Mouse (Mus musculus) ES-E14 (cell line): Measurements from ENCODE around the gene Ece2. TPM values are rescaled to one million over a fixed set of nuclear protein-coding genes. Genes with fewer than 3 reads are reported as not detected.
A peak's percentile ranks its signal among the peaks of the same experiment; 100 is the strongest.

ENCODE experiments used
- DNase-seq: peaks from one replicate; pipeline ENCODE4 v3.0.0-alpha.2; 2013; ENCODE audit warnings: low read depth, low spot score
- H3K27ac ChIP-seq: 2 replicates; pipeline ENCODE4 v1.5.1; 2012; ENCODE audit warnings: low read depth, mild to moderate bottlenecking, low read length, moderate library complexity, mixed read lengths; ENCODE audit not compliant: poor library complexity, insufficient read depth, severe bottlenecking
- H3K36me3 ChIP-seq: 2 replicates; pipeline ENCODE4 v1.6.1; 2012; ENCODE audit warnings: mild to moderate bottlenecking, low read length, moderate library complexity, mixed read lengths; ENCODE audit not compliant: control insufficient read depth, poor library complexity, insufficient read depth, severe bottlenecking
- H3K4me1 ChIP-seq, 2 experiments: fragments of 150-350 bp in 1 of 2; sonication (generic) in 1 of 2; 2 replicates each; pipeline ENCODE4 v1.6.1; 2012; ENCODE audit warnings: low read length in 2 of 2, mild to moderate bottlenecking in 1 of 2, mixed read lengths in 1 of 2; ENCODE audit not compliant: control insufficient read depth in 2 of 2, insufficient read depth in 2 of 2, poor library complexity in 1 of 2
- H3K4me3 ChIP-seq, 2 experiments: fragments of 150-350 bp in 1 of 2; sonication (generic) in 1 of 2; 2 replicates each; pipeline ENCODE4 v1.5.1; 2012; ENCODE audit warnings: low read length in 2 of 2, low read depth in 1 of 2, mild to moderate bottlenecking in 1 of 2, mixed read lengths in 1 of 2; ENCODE audit not compliant: insufficient read depth in 1 of 2, poor library complexity in 1 of 2, severe bottlenecking in 1 of 2
- H3K9ac ChIP-seq: 2 replicates; pipeline ENCODE4 v1.6.1; 2012; ENCODE audit warnings: low read depth, mild to moderate bottlenecking, low read length, mixed read lengths; ENCODE audit not compliant: poor library complexity, insufficient read depth, severe bottlenecking
- H3K9me3 ChIP-seq: fragments of 150-350 bp; sonication (generic); 2 replicates; pipeline ENCODE4 v1.6.1; 2012; ENCODE audit warnings: low read depth, mild to moderate bottlenecking, low read length; ENCODE audit not compliant: control insufficient read depth, insufficient read depth
- CHD2 ChIP-seq: IDR thresholded peaks from 2 replicates; pipeline ENCODE4 v1.6.1; 2014; ENCODE audit warnings: mild to moderate bottlenecking, low read depth, low read length, inconsistent platforms
- HCFC1 ChIP-seq: IDR thresholded peaks from 2 replicates; pipeline ENCODE4 v1.6.1; 2012; ENCODE audit warnings: low read length, inconsistent platforms, borderline replicate concordance; ENCODE audit not compliant: insufficient read depth
- MAFK ChIP-seq: IDR thresholded peaks from 2 replicates; pipeline ENCODE4 v1.6.1; 2014; ENCODE audit warnings: mild to moderate bottlenecking, low read depth, low read length, inconsistent platforms; ENCODE audit not compliant: insufficient read depth
- ZC3H11A ChIP-seq: IDR thresholded peaks from 2 replicates; pipeline ENCODE4 v1.6.1; 2012; ENCODE audit warnings: low read depth, mild to moderate bottlenecking, inconsistent platforms, low read length, borderline replicate concordance
- ZNF384 ChIP-seq: IDR thresholded peaks from 2 replicates; pipeline ENCODE4 v1.6.1; 2012; ENCODE audit warnings: low read depth, low read length, inconsistent platforms
- in situ Hi-C, 2 experiments: fragments of 600-800 bp; cut with MboI; formaldehyde crosslinking; loops; one replicate each; pipeline ENCODE4 v1.15.1; 2025; ENCODE audit warnings: low sequenced_read_pairs in 2 of 2, inconsistent platforms in 1 of 2; ENCODE audit not compliant: unreplicated experiment in 2 of 2
- total RNA-seq: library from RNA; depleted of rRNA; stranded (reverse); fragments of 300-350 nt; gene quantifications from 2 replicates; pipeline ENCODE4 v1.2.3, GENCODE M21; 2012

Gene Ece2
- total RNA-seq, 1 experiment = 6.7 TPM

DNA sequence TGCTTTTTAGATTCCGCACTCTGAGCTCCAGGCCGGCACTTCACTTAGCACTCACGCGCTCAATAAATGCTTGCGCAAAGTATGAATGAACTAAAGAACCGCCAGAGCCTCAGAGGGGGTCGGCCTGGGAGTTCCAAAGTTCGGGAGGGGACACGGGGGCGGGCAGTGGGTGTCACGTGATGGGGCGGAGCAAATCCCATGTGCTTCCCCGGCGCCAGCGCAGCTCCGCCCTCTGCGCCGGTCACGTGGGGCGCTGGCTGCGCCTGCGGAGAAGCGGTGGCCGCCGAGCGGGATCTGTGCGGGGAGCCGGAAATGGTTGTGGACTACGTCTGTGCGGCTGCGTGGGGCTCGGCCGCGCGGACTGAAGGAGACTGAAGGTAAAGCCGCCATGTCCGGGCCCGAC, 42.9 kb downstream of the Ece2 start:
- Histone ChIP-seq H3K36me3 (peaks cover 23% of the 10 kb centered on the region), H3K4me1 (peaks cover 0 to 8% of the 10 kb centered on the region in 2 experiments; a peak in 1 of 4 replicates), H3K9ac (peak overlapping the region; percentile 98), H3K4me3 (peak overlapping the region; percentile 88 to 98), H3K9me3 (no peaks in the 10 kb centered on the region), H3K27ac (peak overlapping the region; percentile 91)
- TF ChIP-seq ZC3H11A = no peak
- peak; percentile 71 for TF ChIP-seq HCFC1
- in situ Hi-C loops = no loop called here
- DNase-seq = peak; percentile 87

DNA sequence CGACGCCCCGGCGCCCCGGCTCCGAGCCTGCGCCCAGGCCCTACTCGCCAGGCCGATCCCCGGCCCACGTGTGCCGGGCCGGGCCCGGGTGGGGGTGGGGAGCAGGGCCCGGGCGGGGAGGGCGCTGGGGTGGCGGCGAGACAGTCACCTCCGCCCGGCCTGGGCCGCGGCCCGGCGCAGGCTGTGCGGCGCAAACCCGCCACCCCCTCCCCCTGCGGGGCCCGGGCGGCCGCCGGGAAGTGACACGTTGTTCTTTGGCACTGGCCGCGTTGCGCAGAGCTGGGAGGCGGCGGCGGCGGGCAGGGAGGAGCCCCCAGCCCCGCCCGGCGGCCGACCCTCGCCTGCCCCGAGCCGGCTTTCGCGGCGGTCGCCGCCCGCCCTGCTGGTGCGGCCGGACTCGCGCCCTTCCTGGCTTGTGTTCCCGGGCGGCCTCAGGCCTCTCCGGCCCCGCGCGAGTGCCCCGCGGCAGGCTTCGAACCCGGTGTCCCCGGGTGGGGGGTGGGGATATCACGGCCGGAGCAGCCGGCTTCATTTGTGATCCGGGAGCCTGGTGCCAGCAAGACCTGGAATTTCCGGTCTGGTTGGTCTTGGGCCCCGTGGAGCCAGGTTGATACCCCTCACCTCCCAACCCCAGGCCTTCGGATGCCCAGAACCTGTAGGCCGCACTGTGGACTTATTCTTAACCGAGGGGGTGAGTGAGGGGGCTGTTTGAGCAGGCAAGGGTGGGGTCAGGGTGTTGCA, 43.5 kb downstream of the Ece2 start:
- peaks cover 29% of the 10 kb centered on the region for H3K36me3 ChIP-seq
- peak overlapping the region; percentile 91 for H3K27ac ChIP-seq
- TF ChIP-seq ZC3H11A (no peak), ZNF384 (no peak), MAFK (no peak), HCFC1 (no peak), CHD2 (no peak)
- DNase-seq = no peak
- in situ Hi-C loops = no loop called here
- H3K4me3 ChIP-seq = peak overlapping the region; percentile 88 to 98
- peaks cover 0 to 8% of the 10 kb centered on the region in 2 experiments; a peak in 1 of 4 replicates for H3K4me1 ChIP-seq
- H3K9me3 ChIP-seq = no peaks in the 10 kb centered on the region
- peak overlapping the region; percentile 98 for H3K9ac ChIP-seq

DNA sequence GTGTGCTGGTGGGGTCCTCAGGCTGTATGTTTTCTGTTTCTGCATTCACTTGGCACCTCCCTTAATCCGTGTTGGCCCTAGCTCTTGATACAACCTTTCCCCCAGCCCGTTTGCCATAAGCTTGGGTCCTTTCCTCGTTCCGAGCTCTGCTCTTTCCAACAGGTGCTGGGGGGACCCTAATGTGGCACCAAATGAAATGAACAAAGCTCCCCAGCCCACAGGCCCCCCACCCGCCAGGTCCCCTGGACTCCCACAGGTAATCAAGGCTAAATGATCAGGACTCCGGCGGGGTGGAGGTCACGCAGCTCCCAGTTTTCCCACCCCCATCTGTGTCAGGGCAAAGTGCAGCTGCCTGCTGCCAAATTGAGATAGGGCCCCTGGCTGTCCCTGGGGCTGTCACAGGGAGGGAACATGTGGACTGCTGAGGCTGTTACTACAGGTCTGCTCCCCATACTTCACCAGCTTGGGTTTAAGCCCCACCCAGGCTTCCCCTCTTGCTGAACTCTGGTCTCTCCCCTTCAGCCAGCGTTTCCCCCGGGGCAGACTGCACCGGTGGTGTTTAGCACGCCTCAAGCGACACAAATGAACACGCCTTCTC, 44.2 kb downstream of the Ece2 start:
- Histone ChIP-seq H3K4me3 (peak overlapping the region; percentile 88 to 98), H3K9me3 (no peaks in the 10 kb centered on the region), H3K27ac (peak overlapping the region; percentile 91), H3K36me3 (peaks cover 36% of the 10 kb centered on the region), H3K4me1 (peaks cover 0 to 8% of the 10 kb centered on the region in 2 experiments; a peak in 1 of 4 replicates), H3K9ac (peak overlapping the region; percentile 98)
- in situ Hi-C loops = no loop called here
- TF ChIP-seq CHD2 (no peak), MAFK (no peak), ZC3H11A (no peak), ZNF384 (no peak), HCFC1 (no peak)
- no peak for DNase-seq

DNA sequence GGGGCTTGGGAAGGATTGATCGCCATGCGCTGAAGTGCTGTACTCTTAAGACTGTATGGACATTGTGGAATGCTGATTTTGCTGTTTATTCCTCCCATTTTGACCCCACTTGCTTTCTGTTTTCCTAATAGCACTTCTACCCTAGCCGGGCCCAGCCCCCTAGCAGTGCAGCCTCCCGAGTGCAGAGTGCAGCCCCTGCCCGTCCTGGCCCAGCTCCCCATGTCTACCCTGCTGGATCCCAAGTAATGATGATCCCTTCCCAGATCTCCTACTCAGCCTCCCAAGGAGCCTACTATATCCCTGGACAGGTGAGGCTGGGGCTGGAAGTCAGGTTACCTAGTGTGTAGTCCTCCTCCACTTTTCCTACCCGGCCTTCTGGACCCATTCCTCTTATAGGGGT, 45.6 kb downstream of the Ece2 start:
- Histone ChIP-seq H3K4me1 (peaks cover 0 to 8% of the 10 kb centered on the region in 2 experiments; a peak in 1 of 4 replicates), H3K36me3 (peaks cover 50% of the 10 kb centered on the region), H3K9me3 (no peaks in the 10 kb centered on the region), H3K4me3 (no peak overlapping the region), H3K27ac (no peak overlapping the region), H3K9ac (no peak overlapping the region)
- TF ChIP-seq ZC3H11A (no peak), ZNF384 (no peak), HCFC1 (no peak), CHD2 (no peak), MAFK (no peak)
- in situ Hi-C loops = no loop called here
- DNase-seq = no peak

DNA sequence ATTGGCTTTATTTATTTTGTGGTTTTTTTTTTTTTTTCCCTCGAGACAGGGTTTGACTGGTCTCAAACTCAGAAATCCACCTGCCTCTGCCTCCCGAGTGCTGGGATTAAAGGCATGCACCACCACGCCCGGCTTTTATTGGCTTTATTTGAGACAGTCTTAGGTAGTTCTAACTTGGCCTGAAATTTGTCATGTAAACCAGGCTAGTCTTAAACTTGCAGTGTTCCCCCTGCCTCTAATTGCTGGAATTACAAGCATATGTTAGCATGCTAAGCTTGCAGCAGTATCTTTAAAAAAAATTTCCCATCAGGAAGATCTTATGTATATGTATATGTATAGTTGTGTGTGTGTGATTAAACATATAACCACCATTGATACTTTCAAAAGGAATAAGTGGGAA, 47.1 kb downstream of the Ece2 start:
- Histone ChIP-seq H3K9ac (no peak overlapping the region), H3K4me1 (peaks cover 0 to 8% of the 10 kb centered on the region in 2 experiments; a peak in 1 of 4 replicates), H3K9me3 (no peaks in the 10 kb centered on the region), H3K27ac (no peak overlapping the region), H3K36me3 (peaks cover 65% of the 10 kb centered on the region), H3K4me3 (no peak overlapping the region)
- in situ Hi-C loops = no loop called here
- DNase-seq = no peak
- TF ChIP-seq ZC3H11A (no peak), CHD2 (no peak), HCFC1 (no peak), MAFK (no peak), ZNF384 (no peak)
